Mouse (Mus musculus): ENCODE data around the gene Gm3336.

- TF ChIP-seq TCF12 (IDR thresholded peaks at IDR 0.05; ENCODE audit: insufficient read depth, poor library complexity, severe bottlenecking) (no peak), POLR2AphosphoS2 (IDR thresholded peaks at IDR 0.05; ENCODE audit: insufficient read length, low read depth) (no peak), POLR2A (IDR thresholded peaks at IDR 0.05; ENCODE audit: insufficient read length, low read depth) (no peak), E2F4 (IDR thresholded peaks at IDR 0.05; ENCODE audit: insufficient read depth) (no peak), USF1 (IDR thresholded peaks at IDR 0.05; ENCODE audit: low read depth) (no peak)
Observed at GRCm38 (mm10) chr8:70750128-70750680, 31.9 kb downstream of the Gm3336 start.
